Mouse (Mus musculus): ENCODE measurements at regions not wholly inside any gene's neighbourhood (a gene's known extent, or its start where the extent isn't known, plus 50 kb on each side); places are given as distances from the start of the nearest gene placed in this dataset.

DNA sequence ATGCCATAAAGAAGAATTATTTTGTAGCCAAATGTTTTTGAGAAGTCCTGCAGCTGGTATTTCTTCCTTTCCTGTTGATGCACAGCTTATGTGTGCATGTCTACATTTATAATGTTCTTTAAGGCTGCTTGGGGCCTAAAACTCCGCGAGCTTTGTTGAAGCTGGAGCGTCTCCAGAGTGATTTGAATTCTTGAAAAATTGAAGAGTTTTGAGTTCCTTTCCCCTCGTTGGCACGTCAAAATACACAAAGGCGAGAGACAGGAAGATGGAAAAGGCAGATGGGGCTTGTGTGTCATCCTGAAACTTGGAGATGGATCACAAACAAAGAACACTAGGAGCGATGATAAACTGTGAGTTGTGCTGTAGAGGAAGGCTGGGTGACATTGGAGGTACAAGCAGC is 246.2 kb upstream of the Eef2kmt start:
- no peaks in the 10 kb centered on the region for H3K4me1 ChIP-seq (replicated peaks)
- H3K36me3 ChIP-seq, result no peaks in the 10 kb centered on the region
- H3K9me3 ChIP-seq (replicated peaks), result no peaks in the 10 kb centered on the region
- H3K4me2 ChIP-seq, result no peak overlapping the region
- no peak overlapping the region for H3K4me3 ChIP-seq
- no peak for ATAC-seq (replicated peaks; ENCODE audit: insufficient number of reproducible peaks, insufficient read depth, low FRiP score, low read depth)
- H3K27me3 ChIP-seq, result no peaks in the 10 kb centered on the region
- no peak overlapping the region for H3K9ac ChIP-seq
- no peak overlapping the region for H3K27ac ChIP-seq
- 89% methylated on average over 7 of the region's 7 CpGs for WGBS

DNA sequence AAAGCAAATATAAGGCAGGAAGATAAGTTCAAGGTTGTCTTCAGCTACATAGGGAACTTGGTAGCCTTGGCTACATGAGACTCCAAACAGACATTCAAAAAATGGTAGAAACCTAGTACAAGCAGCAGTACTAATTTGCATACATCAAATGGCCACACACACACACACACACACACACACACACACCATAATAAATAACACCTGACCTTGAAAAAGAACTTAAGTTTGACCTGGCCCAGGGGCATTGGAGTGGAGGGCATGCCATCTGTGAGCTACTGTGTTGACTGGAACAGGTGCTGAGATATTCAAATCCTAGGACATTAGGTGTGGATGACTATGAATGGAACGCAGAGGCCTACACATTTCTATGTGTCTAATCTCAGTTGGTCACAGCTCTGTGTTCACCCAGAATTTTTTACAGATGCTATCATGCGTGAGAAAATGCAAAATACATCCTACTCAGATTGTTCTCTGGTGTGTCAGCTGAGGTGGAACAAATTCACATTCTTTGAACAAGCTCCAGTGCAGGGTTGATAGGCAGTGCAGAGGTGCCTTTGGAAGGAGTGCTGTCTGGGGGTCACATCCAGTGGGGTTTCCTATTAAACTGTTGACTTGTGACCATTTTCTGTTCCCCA is 240.4 kb upstream of the Eef2kmt start:
- H3K4me2 ChIP-seq, result no peak overlapping the region
- no peak overlapping the region for H3K27ac ChIP-seq
- H3K9me3 ChIP-seq (replicated peaks), result no peaks in the 10 kb centered on the region
- H3K9ac ChIP-seq, result no peak overlapping the region
- no peaks in the 10 kb centered on the region for H3K27me3 ChIP-seq
- no peak for ATAC-seq (replicated peaks; ENCODE audit: insufficient number of reproducible peaks, insufficient read depth, low FRiP score, low read depth)
- 77% methylated on average over 2 of the region's 2 CpGs for WGBS
- H3K4me1 ChIP-seq (replicated peaks), result no peaks in the 10 kb centered on the region
- no peak overlapping the region for H3K4me3 ChIP-seq
- H3K36me3 ChIP-seq, result no peaks in the 10 kb centered on the region

DNA sequence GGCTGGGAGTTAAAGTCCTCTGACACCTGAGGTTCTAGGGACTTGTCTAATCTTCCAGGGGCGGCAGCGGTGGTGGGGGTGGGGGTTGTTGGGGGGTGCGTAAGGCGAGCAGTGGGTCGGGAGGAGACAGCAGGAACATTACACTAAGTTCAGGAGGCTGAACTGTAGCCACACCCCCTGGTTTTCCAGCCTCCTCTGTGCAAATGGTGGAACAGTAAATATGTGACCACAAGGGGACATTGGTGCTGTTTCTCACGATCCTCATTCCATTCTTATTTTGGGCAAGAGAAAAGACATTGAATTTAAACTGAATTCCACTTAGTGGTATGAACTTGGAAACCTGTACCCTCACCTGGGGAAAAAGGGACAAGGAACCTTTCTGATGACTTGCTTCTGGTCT is 237.6 kb upstream of the Eef2kmt start:
- no peaks in the 10 kb centered on the region for H3K9me3 ChIP-seq (replicated peaks)
- H3K4me2 ChIP-seq, result no peak overlapping the region
- no peaks in the 10 kb centered on the region for H3K27me3 ChIP-seq
- no peak overlapping the region for H3K27ac ChIP-seq
- H3K4me3 ChIP-seq, result no peak overlapping the region
- no peaks in the 10 kb centered on the region for H3K4me1 ChIP-seq (replicated peaks)
- ATAC-seq (replicated peaks; ENCODE audit: insufficient number of reproducible peaks, insufficient read depth, low FRiP score, low read depth), result no peak
- 32% methylated on average over 6 of the region's 6 CpGs for WGBS
- H3K9ac ChIP-seq, result no peak overlapping the region
- H3K36me3 ChIP-seq, result no peaks in the 10 kb centered on the region

DNA sequence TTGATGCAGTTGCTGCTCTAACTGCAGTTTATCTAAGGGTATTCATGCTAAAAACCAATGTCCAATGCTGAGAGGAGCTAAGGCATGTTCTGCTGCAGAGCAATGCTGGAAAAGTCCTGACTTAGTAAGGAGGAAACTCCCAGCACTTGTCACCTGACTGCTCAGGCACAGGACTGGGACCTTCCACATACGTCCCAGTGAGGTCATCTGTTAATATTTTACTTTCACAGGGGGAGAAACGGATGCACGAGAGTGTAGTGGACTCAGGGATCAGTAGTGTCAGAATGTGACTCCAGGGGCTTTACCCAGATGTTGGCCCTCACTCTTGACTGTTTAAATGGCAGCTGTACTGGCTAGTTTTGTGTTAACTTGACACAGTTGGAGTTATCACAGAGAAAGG is 231.5 kb upstream of the Eef2kmt start:
- no peaks in the 10 kb centered on the region for H3K4me1 ChIP-seq (replicated peaks)

DNA sequence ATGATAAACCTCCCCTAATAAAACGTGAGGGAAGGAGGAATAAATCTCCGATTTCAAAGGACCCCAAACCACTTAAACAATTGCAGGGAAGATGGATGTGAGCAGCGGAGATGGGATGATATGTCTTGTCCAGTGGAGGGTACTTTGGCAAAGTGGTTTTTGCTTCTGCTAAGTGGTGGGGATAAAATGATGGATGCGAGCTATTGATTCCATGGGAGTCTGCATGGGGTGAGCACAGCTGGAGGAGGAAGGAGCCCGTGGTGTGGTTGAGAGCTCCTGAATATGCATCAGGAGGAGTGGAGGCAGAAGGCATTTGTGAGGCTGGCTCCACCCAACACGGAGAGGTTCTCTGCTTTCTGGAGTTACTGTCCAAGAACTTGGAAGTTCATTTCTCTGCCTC is 227.6 kb upstream of the Eef2kmt start:
- H3K36me3 ChIP-seq, result no peaks in the 10 kb centered on the region
- WGBS, result 23% methylated on average over 6 of the region's 6 CpGs

More for the DNA sequence above, 231.5 kb upstream of the Eef2kmt start:
- H3K4me3 ChIP-seq, result no peak overlapping the region
- no peak overlapping the region for H3K4me2 ChIP-seq
- 39% methylated on average over 3 of the region's 3 CpGs for WGBS
- H3K9ac ChIP-seq, result no peak overlapping the region
- H3K27ac ChIP-seq, result no peak overlapping the region
- no peaks in the 10 kb centered on the region for H3K36me3 ChIP-seq
- H3K9me3 ChIP-seq (replicated peaks), result no peaks in the 10 kb centered on the region
- ATAC-seq (replicated peaks; ENCODE audit: insufficient number of reproducible peaks, insufficient read depth, low FRiP score, low read depth), result no peak
- peaks cover 6% of the 10 kb centered on the region for H3K27me3 ChIP-seq

DNA sequence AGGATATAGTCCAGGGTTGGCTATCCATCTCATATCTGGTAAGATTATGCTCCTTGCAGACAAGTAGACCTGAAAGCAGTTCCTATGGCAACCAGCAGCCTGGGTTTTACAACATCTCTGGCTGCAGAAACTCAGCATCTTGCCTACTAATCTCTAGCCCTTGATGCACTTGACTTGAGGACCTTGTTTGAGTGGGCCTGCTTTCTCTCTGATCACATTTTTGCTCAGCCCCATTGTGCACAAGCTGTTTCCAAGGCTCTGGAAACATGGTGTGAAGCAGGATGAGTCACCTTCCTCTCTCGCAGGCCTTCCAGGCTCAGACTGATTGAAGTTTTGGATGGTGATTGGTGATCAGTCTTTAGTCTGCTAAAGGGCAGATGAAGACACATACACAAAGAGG is 224.4 kb upstream of the Eef2kmt start:
- no peak overlapping the region for H3K4me2 ChIP-seq
- no peaks in the 10 kb centered on the region for H3K4me1 ChIP-seq (replicated peaks)
- peaks cover 6% of the 10 kb centered on the region for H3K27me3 ChIP-seq
- H3K27ac ChIP-seq, result no peak overlapping the region
- WGBS, result 48% methylated on average over 1 of the region's 1 CpGs
- no peak overlapping the region for H3K9ac ChIP-seq
- H3K9me3 ChIP-seq (replicated peaks), result no peaks in the 10 kb centered on the region
- no peaks in the 10 kb centered on the region for H3K36me3 ChIP-seq
- ATAC-seq (replicated peaks; ENCODE audit: insufficient number of reproducible peaks, insufficient read depth, low FRiP score, low read depth), result no peak
- H3K4me3 ChIP-seq, result no peak overlapping the region

More for the DNA sequence above, 227.6 kb upstream of the Eef2kmt start:
- Histone ChIP-seq H3K27me3 (peaks cover 6% of the 10 kb centered on the region), H3K9ac (no peak overlapping the region), H3K4me2 (no peak overlapping the region), H3K4me3 (no peak overlapping the region), H3K4me1 (replicated peaks) (no peaks in the 10 kb centered on the region), H3K9me3 (replicated peaks) (no peaks in the 10 kb centered on the region), H3K27ac (no peak overlapping the region)
- ATAC-seq (replicated peaks; ENCODE audit: insufficient number of reproducible peaks, insufficient read depth, low FRiP score, low read depth), result no peak

DNA sequence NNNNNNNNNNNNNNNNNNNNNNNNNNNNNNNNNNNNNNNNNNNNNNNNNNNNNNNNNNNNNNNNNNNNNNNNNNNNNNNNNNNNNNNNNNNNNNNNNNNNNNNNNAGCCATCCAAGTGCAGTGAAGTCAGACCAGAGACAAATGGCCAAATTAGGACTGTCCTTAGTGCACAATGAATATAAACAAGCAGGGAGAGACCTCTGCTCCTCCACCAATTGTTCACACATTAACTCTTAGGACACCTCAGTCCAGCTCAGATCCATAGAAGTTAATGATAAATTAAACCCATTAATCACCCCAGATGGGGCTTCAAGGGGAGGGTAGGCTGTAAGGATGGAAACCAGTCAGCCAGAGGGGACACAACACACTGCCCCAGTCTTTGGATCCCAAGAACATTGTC is 223.2 kb upstream of the Eef2kmt start:
- Histone ChIP-seq H3K36me3 (no peaks in the 10 kb centered on the region), H3K27me3 (peaks cover 5% of the 10 kb centered on the region), H3K27ac (no peak overlapping the region), H3K9ac (no peak overlapping the region), H3K4me1 (replicated peaks) (no peaks in the 10 kb centered on the region), H3K4me2 (no peak overlapping the region), H3K9me3 (replicated peaks) (no peaks in the 10 kb centered on the region), H3K4me3 (no peak overlapping the region)
- ATAC-seq (replicated peaks; ENCODE audit: insufficient number of reproducible peaks, insufficient read depth, low FRiP score, low read depth), result no peak

DNA sequence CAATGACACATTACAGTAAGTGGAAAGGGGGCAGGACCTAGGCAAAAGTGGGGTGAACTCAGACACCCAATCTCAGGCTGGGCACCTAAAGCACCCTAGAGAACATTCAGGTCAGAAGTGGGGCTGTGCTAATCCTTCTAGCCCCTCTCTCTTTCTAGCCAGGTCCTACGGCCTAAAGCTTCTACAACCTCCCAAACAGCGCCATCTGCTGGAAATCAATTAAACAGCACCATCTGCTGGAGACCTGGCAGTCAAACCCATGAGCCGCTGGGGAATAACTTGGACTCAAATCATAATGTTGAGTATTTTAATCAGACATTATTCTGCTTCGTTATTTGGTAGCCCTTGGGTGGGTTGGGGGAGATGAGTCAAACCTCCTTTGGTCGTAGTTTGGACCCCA is 215.5 kb upstream of the Eef2kmt start:
- peaks cover 10% of the 10 kb centered on the region; the same call in 1 of the 2 replicates for H3K4me1 ChIP-seq (replicated peaks)
- no peaks in the 10 kb centered on the region for H3K36me3 ChIP-seq
- H3K4me3 ChIP-seq, result no peak overlapping the region
- H3K27me3 ChIP-seq, result peaks cover 12% of the 10 kb centered on the region
- no peak for ATAC-seq (replicated peaks; ENCODE audit: insufficient number of reproducible peaks, insufficient read depth, low FRiP score, low read depth)
- H3K4me2 ChIP-seq, result no peak overlapping the region
- no peaks in the 10 kb centered on the region for H3K9me3 ChIP-seq (replicated peaks)
- H3K27ac ChIP-seq, result no peak overlapping the region
- no peak overlapping the region for H3K9ac ChIP-seq
- WGBS, result 18% methylated on average over 5 of the region's 5 CpGs

DNA sequence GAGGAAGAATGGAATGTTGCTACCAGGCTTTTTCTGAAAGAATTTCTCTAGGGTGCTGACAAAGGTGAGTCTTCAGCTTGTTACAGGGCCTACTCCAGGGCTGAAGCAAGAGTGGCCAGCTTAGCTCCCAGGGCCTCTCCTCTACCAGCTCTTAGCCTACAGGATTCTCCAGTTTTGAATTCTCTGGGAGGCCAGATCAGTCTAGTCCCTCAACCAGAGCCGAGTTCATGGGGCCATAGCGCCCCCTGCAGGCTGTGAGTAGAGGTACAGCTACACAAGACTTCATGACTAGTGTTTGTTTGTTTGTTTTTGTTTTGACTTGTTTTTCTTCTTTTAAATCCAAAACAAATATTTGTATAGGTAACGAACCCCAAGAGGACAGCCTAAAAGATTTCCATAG is 211.8 kb upstream of the Eef2kmt start:
- Histone ChIP-seq H3K4me1 (replicated peaks) (peaks cover 4% of the 10 kb centered on the region; the same call in 1 of the 2 replicates), H3K36me3 (no peaks in the 10 kb centered on the region), H3K4me3 (no peak overlapping the region), H3K27ac (no peak overlapping the region), H3K9ac (no peak overlapping the region), H3K27me3 (peaks cover 11% of the 10 kb centered on the region), H3K9me3 (replicated peaks) (no peaks in the 10 kb centered on the region), H3K4me2 (no peak overlapping the region)
- 11% methylated on average over 3 of the region's 3 CpGs for WGBS
- 0 out of 2 replicates have a peak, but pooled peaks have one; percentile 41 for ATAC-seq (replicated peaks; ENCODE audit: insufficient number of reproducible peaks, insufficient read depth, low FRiP score, low read depth)

DNA sequence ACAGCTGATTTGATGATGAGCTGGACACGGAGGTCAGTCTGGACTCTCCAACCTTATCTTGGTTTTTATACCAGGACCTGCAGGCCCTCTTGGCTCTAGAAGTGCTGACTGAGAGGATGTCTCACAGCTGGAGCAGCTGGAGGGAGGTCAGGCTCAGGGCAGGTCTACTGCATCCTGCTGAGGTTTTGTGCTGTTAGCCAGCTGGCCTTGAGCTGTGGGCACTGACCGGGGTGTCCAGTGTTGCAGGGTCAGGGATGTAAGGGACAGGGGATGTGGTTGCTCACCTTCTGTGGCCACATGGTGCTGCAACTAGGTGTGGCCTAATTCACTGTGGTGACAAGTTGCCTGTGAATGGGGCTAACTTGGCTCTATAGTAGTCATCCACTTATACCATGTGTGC is 211.0 kb upstream of the Eef2kmt start:
- ATAC-seq (replicated peaks; ENCODE audit: insufficient number of reproducible peaks, insufficient read depth, low FRiP score, low read depth), result 0 out of 2 replicates have a peak, but pooled peaks have one; percentile 14
- no peaks in the 10 kb centered on the region for H3K9me3 ChIP-seq (replicated peaks)
- no peak overlapping the region for H3K27ac ChIP-seq
- peaks cover 7% of the 10 kb centered on the region; the same call in 1 of the 2 replicates for H3K27me3 ChIP-seq
- H3K4me2 ChIP-seq, result no peak overlapping the region
- 27% methylated on average over 2 of the region's 2 CpGs for WGBS
- no peaks in the 10 kb centered on the region for H3K36me3 ChIP-seq
- no peak overlapping the region for H3K4me3 ChIP-seq
- peaks cover 4% of the 10 kb centered on the region; the same call in 1 of the 2 replicates for H3K4me1 ChIP-seq (replicated peaks)
- no peak overlapping the region for H3K9ac ChIP-seq

DNA sequence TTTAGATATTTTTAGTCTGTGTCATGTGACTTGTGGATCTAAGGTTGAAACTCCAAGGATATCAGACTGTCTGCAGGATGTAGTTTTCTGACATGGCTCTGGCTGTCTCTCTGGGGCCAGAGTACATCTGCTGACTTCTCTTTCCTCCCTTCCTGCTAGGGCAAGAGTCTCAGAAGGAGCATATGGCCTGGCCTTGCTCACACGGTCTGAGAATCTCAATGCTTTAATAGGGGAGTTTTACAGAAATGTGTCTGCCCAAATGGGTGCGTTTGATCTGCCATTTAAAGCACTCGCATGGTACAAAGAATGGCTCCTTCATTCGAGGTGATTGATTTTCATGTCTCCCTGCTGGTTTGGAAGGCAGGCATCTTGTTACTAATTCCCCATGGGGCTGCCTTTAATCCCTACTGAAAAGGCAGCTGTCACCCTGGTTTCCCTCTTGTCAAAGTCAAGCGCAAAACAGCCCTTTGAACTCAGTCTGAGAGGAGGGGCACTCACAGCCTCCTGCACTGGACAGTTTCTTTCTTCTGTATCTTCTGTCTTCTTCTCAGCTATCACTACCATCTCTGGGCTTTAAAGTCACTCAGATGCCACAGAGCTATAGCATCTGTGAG is 199.7 kb upstream of the Eef2kmt start:
- Histone ChIP-seq H3K4me2 (no peak overlapping the region), H3K9ac (no peak overlapping the region), H3K27ac (no peak overlapping the region), H3K9me3 (replicated peaks) (no peaks in the 10 kb centered on the region), H3K4me1 (replicated peaks) (peaks cover 10% of the 10 kb centered on the region), H3K36me3 (no peaks in the 10 kb centered on the region), H3K4me3 (no peak overlapping the region), H3K27me3 (no peaks in the 10 kb centered on the region)
- WGBS, result 30% methylated on average over 5 of the region's 5 CpGs
- ATAC-seq (replicated peaks; ENCODE audit: insufficient number of reproducible peaks, insufficient read depth, low FRiP score, low read depth), result no peak

DNA sequence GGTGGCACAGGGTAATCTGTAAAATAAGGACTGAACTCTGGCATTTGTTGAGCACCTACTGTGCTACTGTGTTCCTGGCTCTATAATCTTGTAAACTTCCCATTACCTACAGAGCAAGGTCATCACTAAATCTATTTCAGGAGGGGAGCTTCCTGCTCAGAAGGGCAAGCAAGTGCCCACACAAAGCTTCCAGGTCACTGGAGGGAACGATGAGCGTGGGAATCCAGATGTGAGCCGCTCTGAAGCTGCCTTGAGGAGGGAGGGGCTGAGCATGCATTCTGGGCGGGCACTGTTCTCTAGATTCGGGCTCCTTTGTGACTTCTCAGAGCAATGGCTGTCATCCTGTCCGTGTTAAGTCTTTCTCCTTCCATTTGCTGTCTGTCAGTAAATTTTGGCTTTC is 198.5 kb upstream of the Eef2kmt start:
- Histone ChIP-seq H3K27me3 (no peaks in the 10 kb centered on the region), H3K9me3 (replicated peaks) (no peaks in the 10 kb centered on the region), H3K9ac (no peak overlapping the region), H3K4me3 (no peak overlapping the region), H3K4me2 (no peak overlapping the region), H3K4me1 (replicated peaks) (peaks cover 10% of the 10 kb centered on the region), H3K36me3 (no peaks in the 10 kb centered on the region), H3K27ac (no peak overlapping the region)
- 45% methylated on average over 6 of the region's 6 CpGs for WGBS
- no peak for ATAC-seq (replicated peaks; ENCODE audit: insufficient number of reproducible peaks, insufficient read depth, low FRiP score, low read depth)

Data from heart, embryonic 15.5 days (tissue).